Mouse (Mus musculus) limb, embryonic 13.5 days (tissue): ENCODE results near the gene Dazap1. TPM values are rescaled to one million over a fixed set of nuclear protein-coding genes. Genes with fewer than 3 reads are reported as not detected.
"Not testable (repeated sequence)": the region's sequence is repeated elsewhere in the genome, so short reads cannot be mapped to it uniquely, and the experiment has no call there.

Experiments used
- ATAC-seq: fragments of 200-750 bp; cut with Nextera tagmentation; 2 replicates; pipeline ENCODE4 v1.8.0; 2017; ENCODE audit warnings: low read depth, moderate number of reproducible peaks, moderate TSS enrichment; ENCODE audit not compliant: low FRiP score
- H3K27ac ChIP-seq: fragments of 300-500 bp; sonication (generic); 2 replicates; pipeline ENCODE4 v1.5.1; 2015; ENCODE audit warnings: inconsistent platforms, mild to moderate bottlenecking, moderate library complexity
- H3K27me3 ChIP-seq: fragments of 300-500 bp; sonication (generic); 2 replicates; pipeline ENCODE4 v1.6.1; 2015; ENCODE audit warnings: mild to moderate bottlenecking, inconsistent platforms
- H3K36me3 ChIP-seq: fragments of 300-500 bp; sonication (generic); 2 replicates; pipeline ENCODE4 v1.6.1; 2015; ENCODE audit warnings: inconsistent platforms, mild to moderate bottlenecking, moderate library complexity
- H3K4me1 ChIP-seq: fragments of 300-500 bp; sonication (generic); 2 replicates; pipeline ENCODE4 v1.6.1; 2015; ENCODE audit warnings: inconsistent platforms
- H3K4me2 ChIP-seq: fragments of 300-500 bp; sonication (generic); replicated peaks from 2 replicates; pipeline ENCODE4 v1.6.1; 2015; ENCODE audit warnings: inconsistent platforms, mild to moderate bottlenecking, moderate library complexity
- H3K4me3 ChIP-seq: fragments of 300-500 bp; sonication (generic); 2 replicates; pipeline ENCODE4 v1.5.1; 2015; ENCODE audit warnings: moderate library complexity, mild to moderate bottlenecking, inconsistent platforms
- H3K9ac ChIP-seq: fragments of 300-500 bp; sonication (generic); 2 replicates; pipeline ENCODE4 v1.6.1; 2015; ENCODE audit warnings: mild to moderate bottlenecking, inconsistent platforms
- H3K9me3 ChIP-seq: fragments of 300-500 bp; sonication (generic); 2 replicates; pipeline ENCODE4 v1.6.1; 2016; ENCODE audit warnings: inconsistent platforms
- WGBS: fragments of 180-500 bp; shearing (Covaris S2); methylation state at CpG from one replicate; pipeline ENCODE4 v1.1.7; 2015; 5-methylcytosine and 5-hydroxymethylcytosine counted together
- polyA plus RNA-seq: library from polyadenylated mRNA; unstranded; fragments of >200 nt; fragmentation: Nextera tagmentation; extraction: Ambion mirVana; gene quantifications from 2 replicates; pipeline ENCODE4 v1.2.1, GENCODE M21; 2015

Dazap1 gene
- polyA plus RNA-seq, 1 experiment from 2014 or later: 67.9 TPM

DNA sequence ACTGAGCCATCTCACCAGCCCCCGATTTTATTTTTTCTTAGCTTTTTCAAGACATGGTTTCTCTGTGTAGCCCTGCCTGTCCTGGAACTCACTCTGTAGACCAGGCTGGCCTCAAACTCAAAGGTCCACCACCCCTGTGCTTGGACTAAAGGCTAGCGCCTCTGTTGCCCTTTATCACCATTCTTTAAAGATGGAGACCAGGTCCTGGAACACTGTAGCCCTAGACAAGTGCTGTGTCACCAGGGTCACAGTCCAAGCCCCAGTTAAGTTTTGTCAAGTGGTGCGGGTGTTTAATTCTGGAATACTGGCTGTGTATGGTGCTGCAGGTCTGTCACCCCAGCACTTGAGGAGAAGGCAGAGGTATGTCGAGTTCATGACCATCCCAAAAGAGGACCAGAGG is 24.3 kb upstream of the Dazap1 start:
- Histone ChIP-seq H3K27ac (no peak overlapping the region), H3K4me2 (no peak overlapping the region), H3K4me1 (peaks cover 16% of the 10 kb centered on the region), H3K4me3 (no peak overlapping the region), H3K27me3 (no peaks in the 10 kb centered on the region), H3K9ac (no peak overlapping the region), H3K9me3 (no peaks in the 10 kb centered on the region), H3K36me3 (peaks cover 99% of the 10 kb centered on the region)
- WGBS: 87% methylated on average over 4 of the region's 4 CpGs
- ATAC-seq: no peak

DNA sequence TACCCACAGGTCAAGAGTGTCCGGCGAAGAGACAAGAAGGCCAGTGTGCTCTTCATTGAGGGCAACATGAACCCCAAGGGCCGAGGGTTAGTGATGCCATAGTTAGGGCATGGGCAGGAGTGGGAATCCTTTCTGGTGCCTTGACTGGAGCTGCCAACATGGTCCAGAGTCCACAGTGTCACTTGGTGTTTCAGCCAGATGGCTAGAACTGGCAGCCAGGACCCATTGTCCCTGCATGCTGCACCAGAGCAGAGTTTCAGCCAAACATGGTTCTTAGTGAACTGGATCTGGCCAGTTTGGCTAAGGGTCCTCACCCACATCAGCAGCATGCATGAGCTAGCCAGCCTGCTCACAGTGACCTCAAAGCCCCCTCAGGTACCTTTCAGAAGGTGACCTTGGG is 23.0 kb upstream of the Dazap1 start:
- H3K4me3 ChIP-seq: no peak overlapping the region

GRCm38 (mm10) chr10:80239791-80240190 is 21.5 kb upstream of the Dazap1 start:
- Histone ChIP-seq H3K4me2 (no peak overlapping the region), H3K27ac (no peak overlapping the region), H3K4me3 (no peak overlapping the region), H3K4me1 (no peaks in the 10 kb centered on the region), H3K9me3 (no peaks in the 10 kb centered on the region), H3K27me3 (no peaks in the 10 kb centered on the region), H3K36me3 (peaks cover 99% of the 10 kb centered on the region), H3K9ac (no peak overlapping the region)
- 88% methylated on average over 6 of the region's 6 CpGs for WGBS
- no peak for ATAC-seq

More for the DNA sequence above, 23.0 kb upstream of the Dazap1 start:
- Histone ChIP-seq H3K9ac (no peak overlapping the region), H3K27ac (no peak overlapping the region), H3K4me1 (peaks cover 3% of the 10 kb centered on the region), H3K4me2 (no peak overlapping the region), H3K36me3 (peaks cover 99% of the 10 kb centered on the region), H3K9me3 (no peaks in the 10 kb centered on the region), H3K27me3 (no peaks in the 10 kb centered on the region)
- WGBS: 88% methylated on average over 3 of the region's 3 CpGs
- no peak for ATAC-seq

- ATAC-seq: no peak
- Histone ChIP-seq H3K4me2 (no peak overlapping the region), H3K27me3 (no peaks in the 10 kb centered on the region), H3K9me3 (no peaks in the 10 kb centered on the region), H3K36me3 (peaks cover 76% of the 10 kb centered on the region), H3K9ac (no peak overlapping the region; the same call in 1 of the 2 replicates), H3K27ac (no peak overlapping the region), H3K4me3 (no peak overlapping the region), H3K4me1 (peaks cover 4% of the 10 kb centered on the region)
- WGBS: 71% methylated on average over 9 of the region's 9 CpGs
Observed at GRCm38 (mm10) chr10:80242088-80242487, 19.2 kb upstream of the Dazap1 start.

GRCm38 (mm10) chr10:80242607-80243006 is 18.7 kb upstream of the Dazap1 start:
- 89% methylated on average over 3 of the region's 3 CpGs for WGBS
- no peak overlapping the region for H3K4me3 ChIP-seq
- H3K9ac ChIP-seq: no peak overlapping the region

DNA sequence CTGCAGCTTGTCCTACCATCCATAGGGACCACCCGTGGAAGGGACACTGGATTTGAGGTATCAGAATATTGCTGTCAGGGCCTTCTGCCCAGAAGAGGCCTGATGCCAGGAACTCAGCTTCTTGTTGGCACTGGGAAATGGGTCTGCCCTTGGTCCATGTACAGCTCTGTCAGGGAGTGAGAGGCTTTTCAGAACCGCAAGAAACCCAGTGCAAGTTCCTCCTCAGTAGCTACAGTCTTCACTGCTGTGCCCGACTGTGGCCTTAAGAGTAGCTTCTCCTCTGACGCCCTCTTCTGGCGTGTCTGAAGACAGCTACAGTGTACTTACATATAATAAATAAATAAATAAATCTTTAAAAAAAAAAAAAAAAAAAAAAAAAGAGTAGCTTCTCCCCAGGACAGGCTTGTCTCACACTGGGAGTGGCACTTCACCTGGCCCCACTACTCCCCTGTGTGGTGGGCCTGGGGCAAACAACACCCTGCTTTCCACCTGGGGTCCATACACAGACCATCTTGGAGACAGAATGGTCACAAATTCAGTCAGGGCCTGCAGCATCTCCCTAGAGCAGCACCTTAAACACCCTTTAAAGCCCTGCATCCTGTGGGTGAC is 16.4 kb upstream of the Dazap1 start:
- Histone ChIP-seq H3K36me3 (peaks cover 48% of the 10 kb centered on the region), H3K4me3 (no peak overlapping the region), H3K4me1 (peaks cover 12% of the 10 kb centered on the region), H3K27me3 (no peaks in the 10 kb centered on the region), H3K9me3 (no peaks in the 10 kb centered on the region), H3K9ac (no peak overlapping the region), H3K4me2 (no peak overlapping the region), H3K27ac (peak overlapping the region; percentile 44; the same call in 1 of the 2 replicates)
- WGBS: 35% methylated on average over 5 of the region's 5 CpGs
- ATAC-seq: no peak

More at GRCm38 (mm10) chr10:80242607-80243006, 18.7 kb upstream of the Dazap1 start:
- Histone ChIP-seq H3K36me3 (peaks cover 71% of the 10 kb centered on the region), H3K27ac (no peak overlapping the region), H3K9me3 (no peaks in the 10 kb centered on the region), H3K27me3 (no peaks in the 10 kb centered on the region), H3K4me1 (peaks cover 4% of the 10 kb centered on the region), H3K4me2 (no peak overlapping the region)
- no peak for ATAC-seq

- Histone ChIP-seq H3K36me3 (peaks cover 41% of the 10 kb centered on the region), H3K4me3 (no peak overlapping the region), H3K4me1 (peaks cover 19% of the 10 kb centered on the region), H3K27ac (peak overlapping the region; percentile 44; the same call in 1 of the 2 replicates), H3K9me3 (no peaks in the 10 kb centered on the region), H3K9ac (no peak overlapping the region), H3K4me2 (no peak overlapping the region), H3K27me3 (no peaks in the 10 kb centered on the region)
- 4% methylated on average over 4 of the region's 4 CpGs for WGBS
- no peak for ATAC-seq
Observed at GRCm38 (mm10) chr10:80245600-80245999, 15.7 kb upstream of the Dazap1 start.

- peak overlapping the region; percentile 22; the same call in 1 of the 2 replicates for H3K27ac ChIP-seq
- no peaks in the 10 kb centered on the region for H3K9me3 ChIP-seq
- H3K9ac ChIP-seq: no peak overlapping the region
- no peak overlapping the region for H3K4me3 ChIP-seq
- H3K27me3 ChIP-seq: no peaks in the 10 kb centered on the region
- H3K4me2 ChIP-seq: peak overlapping the region; percentile 95; the same call in 1 of the 2 replicates
- H3K36me3 ChIP-seq: peaks cover 28% of the 10 kb centered on the region
- 54% methylated on average over 6 of the region's 6 CpGs for WGBS
- no peak for ATAC-seq
- H3K4me1 ChIP-seq: peaks cover 20% of the 10 kb centered on the region
Observed at GRCm38 (mm10) chr10:80247849-80248248, 13.4 kb upstream of the Dazap1 start.

DNA sequence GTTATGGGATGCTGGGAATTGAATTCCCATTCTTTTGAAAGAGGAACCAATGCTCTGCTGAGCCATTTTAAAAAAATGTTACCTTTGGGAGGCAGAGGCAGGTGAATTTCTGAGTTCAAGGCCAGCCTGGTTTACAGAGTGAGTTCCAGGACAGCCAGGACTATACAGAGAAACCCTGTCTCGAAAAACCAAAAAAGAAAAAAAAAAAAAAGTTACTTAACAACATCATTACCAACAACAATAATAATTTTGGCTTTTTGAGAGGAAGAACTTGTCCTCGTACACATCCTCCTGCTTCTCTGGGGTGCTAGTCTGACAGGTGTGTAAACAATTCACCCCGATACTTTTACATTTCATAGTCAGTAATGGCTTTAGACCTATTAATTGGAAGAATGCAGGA is 12.8 kb upstream of the Dazap1 start:
- Histone ChIP-seq H3K4me2 (peak overlapping the region; percentile 95), H3K4me1 (peaks cover 20% of the 10 kb centered on the region), H3K27ac (peak overlapping the region; percentile 22; the same call in 1 of the 2 replicates), H3K4me3 (peak overlapping the region; percentile 85), H3K36me3 (peaks cover 28% of the 10 kb centered on the region)
- not testable (repeated sequence) for ATAC-seq, H3K9me3 ChIP-seq, H3K27me3 ChIP-seq, H3K9ac ChIP-seq
- 44% methylated on average over 3 of the region's 3 CpGs for WGBS

DNA sequence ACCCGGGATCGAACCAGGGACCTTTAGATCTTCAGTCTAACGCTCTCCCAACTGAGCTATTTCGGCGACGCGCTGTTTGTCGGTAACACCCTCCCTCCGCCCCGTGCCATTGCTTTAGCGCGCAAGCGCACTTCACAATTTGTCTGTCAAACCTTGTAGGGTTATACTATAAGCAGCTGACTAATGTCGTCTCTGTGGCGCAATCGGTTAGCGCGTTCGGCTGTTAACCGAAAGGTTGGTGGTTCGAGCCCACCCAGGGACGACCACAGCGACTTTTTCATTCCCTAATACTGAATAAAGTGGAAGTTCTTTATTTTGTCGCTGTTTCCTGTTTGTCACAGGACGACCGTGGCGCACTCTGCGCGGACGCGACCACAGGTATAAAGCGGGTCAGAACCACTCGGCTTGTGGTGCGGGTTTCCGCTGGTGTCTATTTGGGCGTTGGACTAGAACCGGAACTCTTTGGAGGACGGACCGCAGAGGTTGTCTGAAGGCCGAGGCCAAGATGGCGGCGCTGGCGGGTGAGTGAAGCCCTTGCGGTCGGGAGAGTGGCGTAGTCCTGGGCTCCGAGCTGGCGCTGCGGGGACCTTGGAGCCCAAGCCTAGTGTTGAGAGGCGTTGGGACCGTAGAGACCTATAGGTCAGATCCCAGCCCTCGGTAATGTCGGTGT is 12.2 kb upstream of the Dazap1 start, which contains the start of gene Ndufs7:
Ndufs7 (plus strand) TSS at position 151 of the 670 bp plus-strand sequence.
- WGBS: under 1% methylated on average over 53 of the region's 53 CpGs
- peaks cover 20% of the 10 kb centered on the region for H3K4me1 ChIP-seq

GRCm38 (mm10) chr10:80250059-80250458 is 11.2 kb upstream of the Dazap1 start:
- Histone ChIP-seq H3K9me3 (no peaks in the 10 kb centered on the region), H3K9ac (peak overlapping the region; percentile 86), H3K4me3 (peak overlapping the region; percentile 85), H3K4me2 (peak overlapping the region; percentile 95), H3K36me3 (peaks cover 31% of the 10 kb centered on the region), H3K27ac (no peak overlapping the region), H3K4me1 (peaks cover 20% of the 10 kb centered on the region), H3K27me3 (no peaks in the 10 kb centered on the region)
- ATAC-seq: no peak
- WGBS: 34% methylated on average over 2 of the region's 2 CpGs

More for the DNA sequence above, 12.2 kb upstream of the Dazap1 start, which contains the start of gene Ndufs7:
- peak; percentile 91 for ATAC-seq
- H3K9me3 ChIP-seq: no peaks in the 10 kb centered on the region
- no peaks in the 10 kb centered on the region for H3K27me3 ChIP-seq
- H3K27ac ChIP-seq: peak within 1 kb of the TSS; percentile 85
- H3K36me3 ChIP-seq: peaks cover 28% of the 10 kb centered on the region
- peak within 1 kb of the TSS; percentile 95 for H3K4me2 ChIP-seq
- peak within 1 kb of the TSS; percentile 86 for H3K9ac ChIP-seq
- H3K4me3 ChIP-seq: peak within 1 kb of the TSS; percentile 85

DNA sequence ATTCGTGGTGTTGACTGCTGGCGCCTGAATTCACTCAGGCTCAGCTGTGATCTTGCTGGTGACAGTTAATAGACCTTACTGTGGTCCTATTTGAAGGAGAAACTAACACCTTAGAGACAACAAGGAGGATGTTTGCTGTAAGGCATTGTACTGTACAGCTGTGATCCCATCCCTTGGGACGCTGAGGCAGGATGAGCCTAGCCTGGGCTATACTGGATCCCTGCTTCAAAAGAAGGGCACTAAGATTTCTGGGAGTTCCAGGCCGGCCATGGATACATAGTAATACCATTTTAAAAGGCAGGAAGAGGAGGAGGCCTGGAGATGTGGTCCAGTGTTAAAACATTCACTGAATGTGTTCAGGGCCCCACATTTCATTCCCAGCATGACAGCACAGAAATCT is 10.7 kb upstream of the Dazap1 start:
- 82% methylated on average over 4 of the region's 4 CpGs for WGBS
- H3K27me3 ChIP-seq: no peaks in the 10 kb centered on the region
- peak overlapping the region; percentile 86; the same call in 1 of the 2 replicates for H3K9ac ChIP-seq
- peak overlapping the region; percentile 95 for H3K4me2 ChIP-seq
- no peaks in the 10 kb centered on the region for H3K9me3 ChIP-seq
- H3K4me1 ChIP-seq: peaks cover 16% of the 10 kb centered on the region
- ATAC-seq: no peak
- H3K4me3 ChIP-seq: peak overlapping the region; percentile 85
- no peak overlapping the region for H3K27ac ChIP-seq
- peaks cover 36% of the 10 kb centered on the region for H3K36me3 ChIP-seq
